Mouse (Mus musculus): ENCODE data around the gene Rdh12. TPM values are rescaled to one million over a fixed set of nuclear protein-coding genes. Genes with fewer than 3 reads are reported as not detected.
A peak's percentile ranks its signal among the peaks of the same experiment; 100 is the strongest.
"Not testable (repeated sequence)": the region's sequence is repeated elsewhere in the genome, so short reads cannot be mapped to it uniquely, and the experiment has no call there.

Gene Rdh12
- polyA plus RNA-seq (2012; ENCODE audit: insufficient read depth, insufficient read length, low replicate concordance, missing spikeins): not detected in 2 replicates

DNA sequence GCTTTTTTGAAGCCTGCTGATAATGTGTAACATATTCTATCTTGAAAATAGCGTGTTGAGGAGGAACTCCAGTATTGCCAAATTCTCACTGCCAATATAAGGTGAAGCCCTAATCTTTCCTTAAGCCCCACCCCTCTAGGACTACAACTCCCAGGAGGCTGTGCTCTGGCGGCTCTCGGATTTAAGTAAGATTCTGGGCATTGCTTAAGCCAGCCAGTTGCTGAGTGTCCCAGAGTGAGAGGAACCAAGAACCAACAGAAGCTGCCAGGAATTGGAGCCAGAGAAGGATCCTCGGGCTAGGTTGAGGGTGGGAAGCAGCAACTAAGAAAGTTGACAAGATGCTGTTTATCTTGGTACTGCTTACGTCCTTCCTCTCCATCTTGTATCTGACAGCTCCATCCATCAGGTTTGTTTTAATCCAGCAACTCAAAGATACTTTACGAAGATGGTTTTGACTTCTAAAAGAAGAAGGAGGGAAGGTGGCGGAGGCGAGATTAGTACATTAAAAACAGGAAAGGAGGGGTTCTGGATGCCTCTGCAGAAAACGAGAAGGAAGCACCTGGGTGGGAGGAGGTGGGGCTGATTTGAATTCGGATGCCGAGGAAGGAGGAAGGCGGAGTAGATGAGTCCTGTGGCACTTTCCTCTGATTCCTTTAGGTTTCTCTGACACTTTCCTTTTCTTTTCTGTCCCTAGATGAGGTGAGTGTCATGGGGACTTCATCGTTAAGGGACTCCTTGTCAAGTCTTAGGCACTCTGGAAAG is at the start of gene Rdh12:
Rdh12 (plus strand) TSS at position 212 of the 762 bp plus-strand sequence.
- no peak within 1 kb of the TSS for H3K27ac ChIP-seq (ENCODE audit: insufficient read depth, low read depth, low read length)

DNA sequence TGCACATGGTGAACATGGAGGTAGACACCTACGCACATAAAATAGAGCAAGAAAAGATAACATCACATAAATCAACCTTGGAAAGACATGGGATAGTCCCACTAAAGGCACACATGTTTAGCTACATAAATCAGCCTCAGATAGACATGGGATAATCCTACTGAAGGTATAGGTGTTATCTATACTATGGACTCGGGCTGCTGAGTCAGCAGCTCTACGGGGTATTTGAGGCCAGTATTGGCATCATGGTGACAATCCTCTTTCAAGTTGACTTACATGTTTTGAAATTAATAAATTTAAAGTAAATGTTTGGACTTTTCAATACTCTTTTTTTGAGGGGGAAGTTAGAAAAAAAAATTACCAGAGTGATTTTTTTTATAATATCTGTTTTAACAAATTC is 45.8 kb upstream of the Rdh12 start:
- Histone ChIP-seq H3K27ac (ENCODE audit: insufficient read depth, low read depth, low read length) (no peak overlapping the region), H3K4me1 (ENCODE audit: control insufficient read depth, insufficient read depth, low read length) (no peaks in the 10 kb centered on the region), H3K4me3 (ENCODE audit: insufficient read depth, low read depth, low read length) (no peak overlapping the region)
- TF ChIP-seq POLR2A (IDR thresholded peaks at IDR 0.05; ENCODE audit: insufficient read depth, low read depth, low read length): no peak
- WGBS: 96% methylated on average over 3 of the region's 3 CpGs

More for the DNA sequence above, at the start of gene Rdh12:
- Histone ChIP-seq H3K4me1 (ENCODE audit: control insufficient read depth, insufficient read depth, low read length) (0 out of 2 replicates have a peak, but pooled peaks cover 2% of the 10 kb centered on the region), H3K4me3 (ENCODE audit: insufficient read depth, low read depth, low read length) (peak within 1 kb of the TSS; percentile 44)
- TF ChIP-seq POLR2A (IDR thresholded peaks at IDR 0.05; ENCODE audit: insufficient read depth, low read depth, low read length): no peak
- TF ChIP-seq CTCF (IDR thresholded peaks at IDR 0.05; ENCODE audit: insufficient read depth, low read depth, low read length): no peak
- WGBS: 3% methylated on average over 13 of the region's 13 CpGs

DNA sequence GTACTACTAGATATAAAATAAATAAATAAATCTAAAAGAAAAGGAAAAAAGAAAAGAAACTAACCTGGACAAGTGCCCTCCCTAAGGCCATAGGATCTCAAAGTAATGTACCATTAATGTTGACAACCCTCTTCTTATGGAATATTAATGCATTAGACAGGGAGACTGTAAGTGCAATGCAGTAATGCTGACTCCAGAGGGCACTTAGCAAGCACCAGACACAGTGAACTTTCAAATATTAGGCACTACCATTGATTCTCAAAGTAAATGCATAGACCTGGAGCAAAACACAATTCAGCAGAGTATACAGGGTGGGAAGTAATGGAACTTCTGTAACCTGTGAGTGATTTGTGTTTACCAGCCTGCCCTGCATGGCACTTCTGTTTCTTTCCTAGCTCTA is 39.5 kb upstream of the Rdh12 start:
- H3K4me1 ChIP-seq (ENCODE audit: control insufficient read depth, insufficient read depth, low read length): no peaks in the 10 kb centered on the region
- no peak for TF ChIP-seq POLR2A (IDR thresholded peaks at IDR 0.05; ENCODE audit: insufficient read depth, low read depth, low read length)
- TF ChIP-seq CTCF (IDR thresholded peaks at IDR 0.05; ENCODE audit: insufficient read depth, low read depth, low read length): no peak
- no peak overlapping the region for H3K4me3 ChIP-seq (ENCODE audit: insufficient read depth, low read depth, low read length)
- no peak overlapping the region for H3K27ac ChIP-seq (ENCODE audit: insufficient read depth, low read depth, low read length)

DNA sequence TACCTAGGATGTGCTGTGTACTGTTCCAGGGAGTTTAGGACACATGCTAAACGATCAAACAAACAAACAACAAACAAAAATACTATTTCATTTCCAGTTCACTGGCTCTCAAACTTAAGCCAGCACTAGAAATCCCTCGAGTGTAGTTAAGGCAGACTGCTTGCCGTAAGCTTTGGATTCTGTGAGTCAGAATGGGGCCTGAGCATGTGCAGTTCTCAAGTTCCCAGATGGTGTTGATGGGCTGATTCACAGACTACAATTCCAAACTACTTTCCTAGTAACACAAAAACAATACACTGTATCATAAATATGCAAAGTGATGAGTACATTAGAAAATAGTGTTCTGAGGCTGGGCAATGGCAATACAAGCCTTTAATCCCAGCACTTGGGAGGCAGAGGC is 38.3 kb upstream of the Rdh12 start:
- WGBS: 36% methylated on average over 3 of the region's 3 CpGs
- no peak overlapping the region for H3K27ac ChIP-seq (ENCODE audit: insufficient read depth, low read depth, low read length)
- TF ChIP-seq CTCF (IDR thresholded peaks at IDR 0.05; ENCODE audit: insufficient read depth, low read depth, low read length) (no peak), POLR2A (IDR thresholded peaks at IDR 0.05; ENCODE audit: insufficient read depth, low read depth, low read length) (no peak)
- no peak overlapping the region for H3K4me3 ChIP-seq (ENCODE audit: insufficient read depth, low read depth, low read length)
- H3K4me1 ChIP-seq (ENCODE audit: control insufficient read depth, insufficient read depth, low read length): no peaks in the 10 kb centered on the region

DNA sequence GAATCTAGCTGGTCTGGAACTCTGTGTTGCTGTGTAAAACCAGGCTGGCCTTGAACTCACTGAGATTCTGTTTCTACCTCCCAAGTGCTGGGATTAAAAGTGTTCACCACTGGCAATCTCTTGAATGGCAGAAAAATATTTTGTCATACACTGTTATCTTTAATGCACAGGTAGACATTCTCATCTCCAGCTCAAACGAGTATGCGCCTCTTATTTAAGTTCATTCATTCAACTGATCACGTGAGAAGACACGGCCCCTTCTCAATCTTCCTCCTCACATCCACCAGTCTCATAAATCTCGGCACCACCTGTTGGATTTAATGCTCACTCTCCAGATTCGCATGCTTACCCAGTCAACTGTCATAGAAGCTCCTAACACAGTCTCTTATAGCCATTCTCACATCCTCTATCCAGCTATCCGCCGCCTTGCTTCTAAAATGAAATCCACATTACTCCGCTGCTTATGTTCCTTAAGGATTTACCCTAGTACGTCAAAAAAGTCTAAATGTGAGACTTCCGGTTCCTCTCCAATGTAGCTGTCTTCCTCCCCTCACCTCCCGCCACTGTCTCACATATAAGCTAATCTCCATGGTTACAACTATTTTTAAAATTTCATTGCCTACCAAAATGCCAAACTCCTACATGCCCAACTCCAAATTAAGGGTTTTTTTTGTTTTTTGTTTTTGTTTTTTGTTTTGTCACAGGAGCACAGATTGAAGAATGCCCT is 37.3 kb upstream of the Rdh12 start:
- TF ChIP-seq CTCF (IDR thresholded peaks at IDR 0.05; ENCODE audit: insufficient read depth, low read depth, low read length): no peak
- no peak for TF ChIP-seq POLR2A (IDR thresholded peaks at IDR 0.05; ENCODE audit: insufficient read depth, low read depth, low read length)
- H3K4me3 ChIP-seq (ENCODE audit: insufficient read depth, low read depth, low read length): peak overlapping the region; percentile 76

DNA sequence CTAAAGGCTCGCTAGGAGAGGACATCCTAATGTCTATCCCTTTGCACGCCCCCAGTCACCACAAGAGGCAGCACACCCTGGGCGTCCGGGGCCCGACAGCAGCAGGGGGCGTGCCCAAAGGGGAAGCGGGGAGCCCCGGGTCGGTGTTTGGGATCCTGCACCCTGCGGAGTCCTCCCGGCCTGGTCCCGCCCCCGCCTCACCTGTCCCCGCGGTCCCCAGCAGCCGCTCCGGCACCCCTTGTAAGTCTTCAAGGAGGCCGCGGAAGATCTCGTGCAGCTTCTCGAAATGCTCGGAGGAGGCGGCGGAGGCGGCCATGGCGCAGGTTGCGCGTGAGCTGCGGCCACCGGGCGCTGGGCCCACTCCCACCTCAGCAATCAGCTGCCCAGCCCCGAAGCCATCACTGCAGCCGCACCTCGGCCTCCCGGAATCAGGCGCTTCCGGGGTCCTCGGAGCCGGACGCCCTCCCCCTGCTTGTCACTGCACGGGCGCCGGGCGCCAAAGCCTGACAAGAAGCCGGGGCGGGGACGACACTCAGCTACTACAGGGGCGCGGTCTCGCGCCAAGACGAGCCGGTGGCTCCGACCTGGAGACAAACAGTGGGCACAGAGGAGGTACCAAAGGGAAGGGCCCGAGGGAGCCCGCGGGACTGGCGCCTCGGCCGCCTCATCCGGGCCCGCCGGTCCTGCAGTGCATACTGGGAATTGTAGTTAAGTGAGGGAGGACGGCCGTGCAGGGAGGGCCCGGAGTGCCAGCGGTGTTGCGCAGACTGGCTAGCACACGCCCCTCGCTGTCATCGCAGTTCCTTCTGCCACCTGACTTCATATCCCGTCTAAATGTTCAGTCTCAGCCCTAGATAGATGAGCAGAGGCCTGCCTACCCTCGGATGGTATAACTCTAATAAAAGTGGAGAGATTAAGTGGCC is 36.4 kb upstream of the Rdh12 start, which contains the start of gene Vti1b:
Vti1b (minus strand) TSS at position 649 of the 923 bp plus-strand sequence.
- TF ChIP-seq CTCF (IDR thresholded peaks at IDR 0.05; ENCODE audit: insufficient read depth, low read depth, low read length) (peak; percentile 29; the same call in 1 of the 2 replicates), POLR2A (IDR thresholded peaks at IDR 0.05; ENCODE audit: insufficient read depth, low read depth, low read length) (0 out of 2 replicates have a peak, but pooled peaks have one; percentile 36)
- H3K27ac ChIP-seq (ENCODE audit: insufficient read depth, low read depth, low read length): peak within 1 kb of the TSS; percentile 99
- H3K4me3 ChIP-seq (ENCODE audit: insufficient read depth, low read depth, low read length): peak within 1 kb of the TSS; percentile 76
- under 1% methylated on average over 73 of the region's 73 CpGs for WGBS
- no peaks in the 10 kb centered on the region for H3K4me1 ChIP-seq (ENCODE audit: control insufficient read depth, insufficient read depth, low read length)

More for the DNA sequence above, 37.3 kb upstream of the Rdh12 start:
- Histone ChIP-seq H3K27ac (ENCODE audit: insufficient read depth, low read depth, low read length) (no peak overlapping the region), H3K4me1 (ENCODE audit: control insufficient read depth, insufficient read depth, low read length) (no peaks in the 10 kb centered on the region)
- WGBS: 23% methylated on average over 12 of the region's 12 CpGs

DNA sequence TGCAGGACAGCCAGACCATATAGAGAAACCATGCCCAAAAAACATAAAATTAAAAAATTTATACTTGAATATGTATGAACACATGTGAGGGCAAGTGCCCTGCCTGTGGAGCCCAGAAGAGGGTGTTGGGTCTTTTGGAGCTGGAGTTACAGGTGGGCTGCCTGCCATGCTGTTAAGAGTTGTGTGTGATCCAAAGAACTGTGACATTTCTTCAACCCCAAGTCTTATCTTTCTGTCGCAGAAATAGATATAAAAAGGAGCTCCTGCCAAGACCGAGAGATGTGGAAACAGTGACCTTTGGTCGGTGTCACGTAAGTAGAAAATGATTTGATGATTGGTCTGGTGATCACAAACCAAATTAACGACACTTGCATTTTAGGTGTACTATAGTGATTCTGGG is 35.0 kb upstream of the Rdh12 start:
- Histone ChIP-seq H3K4me1 (ENCODE audit: control insufficient read depth, insufficient read depth, low read length) (no peaks in the 10 kb centered on the region), H3K27ac (ENCODE audit: insufficient read depth, low read depth, low read length) (no peak overlapping the region), H3K4me3 (ENCODE audit: insufficient read depth, low read depth, low read length) (no peak overlapping the region)
- TF ChIP-seq POLR2A (IDR thresholded peaks at IDR 0.05; ENCODE audit: insufficient read depth, low read depth, low read length): no peak
- no peak for TF ChIP-seq CTCF (IDR thresholded peaks at IDR 0.05; ENCODE audit: insufficient read depth, low read depth, low read length)
- 89% methylated on average over 5 of the region's 5 CpGs for WGBS

DNA sequence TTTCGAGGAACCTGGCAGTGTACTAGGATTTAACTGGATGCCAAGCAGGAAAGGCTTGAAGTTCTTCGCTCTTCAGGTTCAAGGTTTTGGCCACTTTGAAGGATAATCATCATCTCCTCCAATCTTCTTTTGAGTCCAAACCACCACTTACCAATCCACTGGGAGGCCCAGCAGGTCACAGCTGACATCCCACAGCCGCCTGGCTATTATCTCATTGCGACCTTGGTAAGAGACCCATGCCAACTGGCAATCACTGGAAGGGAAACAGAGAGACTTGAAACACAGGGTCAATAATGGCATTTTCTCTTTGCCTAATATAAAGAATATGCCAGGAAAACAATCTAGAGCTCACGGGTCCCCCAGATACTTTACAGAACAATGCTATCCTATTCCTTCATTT is 32.7 kb upstream of the Rdh12 start:
- no peaks in the 10 kb centered on the region for H3K4me1 ChIP-seq (ENCODE audit: control insufficient read depth, insufficient read depth, low read length)
- 91% methylated on average over 5 of the region's 5 CpGs for WGBS
- no peak overlapping the region for H3K27ac ChIP-seq (ENCODE audit: insufficient read depth, low read depth, low read length)
- no peak for TF ChIP-seq CTCF (IDR thresholded peaks at IDR 0.05; ENCODE audit: insufficient read depth, low read depth, low read length)
- no peak for TF ChIP-seq POLR2A (IDR thresholded peaks at IDR 0.05; ENCODE audit: insufficient read depth, low read depth, low read length)
- no peak overlapping the region for H3K4me3 ChIP-seq (ENCODE audit: insufficient read depth, low read depth, low read length)

DNA sequence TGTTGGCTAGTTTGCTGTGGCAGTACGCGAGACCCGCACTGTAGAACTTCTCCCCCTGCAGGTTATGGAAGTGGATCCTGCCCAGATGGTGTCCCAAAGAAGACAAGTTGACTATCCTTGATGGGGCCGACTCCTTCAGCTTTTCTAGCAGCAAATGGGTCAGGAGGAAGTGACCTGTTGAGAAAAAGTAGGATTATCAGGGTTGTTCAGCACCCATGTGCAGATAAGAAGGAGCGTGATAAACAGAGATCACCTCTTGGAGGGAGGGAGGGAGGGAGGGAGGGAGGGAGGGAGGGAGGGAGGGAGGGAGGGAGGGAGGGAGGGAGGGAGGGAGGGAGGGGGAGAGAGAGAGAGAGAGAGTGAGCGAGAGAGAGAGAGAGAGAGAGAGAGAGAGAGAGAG is 23.6 kb upstream of the Rdh12 start:
- H3K4me1 ChIP-seq (ENCODE audit: control insufficient read depth, insufficient read depth, low read length); H3K4me3 ChIP-seq (ENCODE audit: insufficient read depth, low read depth, low read length); H3K27ac ChIP-seq (ENCODE audit: insufficient read depth, low read depth, low read length): not testable (repeated sequence)
- 80% methylated on average over 5 of the region's 6 CpGs for WGBS
